Mouse (Mus musculus): ENCODE measurements around the gene Helz. TPM values are rescaled to one million over a fixed set of nuclear protein-coding genes. Genes with fewer than 3 reads are reported as not detected.
A peak's percentile ranks its signal among the peaks of the same experiment; 100 is the strongest.

The Helz gene
- polyA plus RNA-seq, 1 experiment, result 75.2 TPM

DNA sequence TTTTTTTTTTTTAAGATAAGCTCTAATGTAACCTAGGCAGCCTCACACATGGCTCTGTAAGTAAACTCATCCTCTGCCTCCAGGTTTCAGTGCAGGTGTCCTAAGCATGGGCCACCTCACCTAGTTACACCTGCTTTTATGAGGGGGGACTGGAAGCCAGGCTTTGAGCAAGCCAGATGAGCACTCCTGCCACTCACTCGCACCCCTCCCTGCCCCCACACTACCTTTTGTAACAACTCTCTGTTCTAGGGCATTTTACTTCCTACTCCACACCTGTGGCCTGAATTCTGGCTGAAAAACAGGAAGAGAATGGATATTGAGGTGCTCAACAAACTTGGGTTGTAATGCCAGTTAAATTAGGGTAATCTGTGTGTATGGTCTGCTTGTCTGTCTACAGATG, 22.8 kb upstream of the Helz start:
- Histone ChIP-seq H3K36me3 (ENCODE audit: control insufficient read depth, insufficient read depth, low read length, poor library complexity, severe bottlenecking) (no peaks in the 10 kb centered on the region), H3K27ac (ENCODE audit: insufficient read depth, low read length) (peak overlapping the region; percentile 77), H3K9me3 (replicated peaks; ENCODE audit: control insufficient read depth, insufficient read depth, low read length, poor library complexity, severe bottlenecking) (no peaks in the 10 kb centered on the region), H3K9ac (ENCODE audit: low read depth, poor library complexity, severe bottlenecking) (no peak overlapping the region), H3K4me3 (ENCODE audit: low read depth, low read length) (no peak overlapping the region), H3K27me3 (ENCODE audit: control insufficient read depth, insufficient read depth, low read length, poor library complexity, severe bottlenecking) (no peaks in the 10 kb centered on the region), H3K4me1 (ENCODE audit: control insufficient read depth, insufficient read depth, low read length) (peaks cover 8% of the 10 kb centered on the region)
- no peak for TF ChIP-seq EP300 (IDR thresholded peaks at IDR 0.05; ENCODE audit: insufficient read depth, low read depth, low read length)
- no peak for TF ChIP-seq CTCF (IDR thresholded peaks at IDR 0.05; ENCODE audit: low read depth, low read length)
- TF ChIP-seq POLR2A (IDR thresholded peaks at IDR 0.05; ENCODE audit: insufficient read depth, low read length), result no peak

DNA sequence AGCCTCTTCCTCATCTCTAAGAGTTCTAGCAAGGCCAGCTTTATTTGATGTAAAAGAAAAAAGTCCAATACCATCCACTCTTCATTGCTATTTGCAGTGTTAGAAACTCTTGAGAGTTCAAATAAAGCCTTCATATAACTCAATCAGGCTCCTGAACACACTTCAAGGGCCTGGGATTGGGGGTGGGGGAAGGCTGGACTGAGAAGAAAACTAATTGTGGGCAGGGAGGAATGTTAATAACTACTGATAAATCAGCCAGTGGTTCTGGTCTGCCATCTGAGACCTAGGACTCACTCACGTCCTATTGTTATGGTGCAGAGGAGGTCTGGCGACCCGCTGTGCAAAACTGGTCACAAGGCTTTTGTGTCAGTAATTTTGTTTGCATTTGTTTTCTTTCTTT, 20.1 kb upstream of the Helz start:
- Histone ChIP-seq H3K9me3 (replicated peaks; ENCODE audit: control insufficient read depth, insufficient read depth, low read length, poor library complexity, severe bottlenecking) (no peaks in the 10 kb centered on the region), H3K27me3 (ENCODE audit: control insufficient read depth, insufficient read depth, low read length, poor library complexity, severe bottlenecking) (no peaks in the 10 kb centered on the region), H3K27ac (ENCODE audit: insufficient read depth, low read length) (peak overlapping the region; percentile 65), H3K36me3 (ENCODE audit: control insufficient read depth, insufficient read depth, low read length, poor library complexity, severe bottlenecking) (no peaks in the 10 kb centered on the region), H3K4me1 (ENCODE audit: control insufficient read depth, insufficient read depth, low read length) (peaks cover 8% of the 10 kb centered on the region), H3K4me3 (ENCODE audit: low read depth, low read length) (no peak overlapping the region), H3K9ac (ENCODE audit: low read depth, poor library complexity, severe bottlenecking) (no peak overlapping the region)
- no peak for TF ChIP-seq EP300 (IDR thresholded peaks at IDR 0.05; ENCODE audit: insufficient read depth, low read depth, low read length)
- TF ChIP-seq CTCF (IDR thresholded peaks at IDR 0.05; ENCODE audit: low read depth, low read length), result no peak
- TF ChIP-seq POLR2A (IDR thresholded peaks at IDR 0.05; ENCODE audit: insufficient read depth, low read length), result no peak

- Histone ChIP-seq H3K27me3 (ENCODE audit: control insufficient read depth, insufficient read depth, low read length, poor library complexity, severe bottlenecking) (no peaks in the 10 kb centered on the region), H3K9me3 (replicated peaks; ENCODE audit: control insufficient read depth, insufficient read depth, low read length, poor library complexity, severe bottlenecking) (no peaks in the 10 kb centered on the region), H3K36me3 (ENCODE audit: control insufficient read depth, insufficient read depth, low read length, poor library complexity, severe bottlenecking) (no peaks in the 10 kb centered on the region), H3K9ac (ENCODE audit: low read depth, poor library complexity, severe bottlenecking) (no peak overlapping the region), H3K4me3 (ENCODE audit: low read depth, low read length) (no peak overlapping the region), H3K4me1 (ENCODE audit: control insufficient read depth, insufficient read depth, low read length) (peaks cover 7% of the 10 kb centered on the region), H3K27ac (ENCODE audit: insufficient read depth, low read length) (peak overlapping the region; percentile 65)
- TF ChIP-seq POLR2A (IDR thresholded peaks at IDR 0.05; ENCODE audit: insufficient read depth, low read length) (no peak), CTCF (IDR thresholded peaks at IDR 0.05; ENCODE audit: low read depth, low read length) (peak; percentile 12), EP300 (IDR thresholded peaks at IDR 0.05; ENCODE audit: insufficient read depth, low read depth, low read length) (0 out of 2 replicates have a peak, but pooled peaks have one; percentile 42)
These were observed 18.4 kb upstream of the Helz start for GRCm38 (mm10) chr11:107529320-107529719.

GRCm38 (mm10) chr11:107531445-107531844, 16.3 kb upstream of the Helz start:
- TF ChIP-seq POLR2A (IDR thresholded peaks at IDR 0.05; ENCODE audit: insufficient read depth, low read length) (no peak), EP300 (IDR thresholded peaks at IDR 0.05; ENCODE audit: insufficient read depth, low read depth, low read length) (peak; percentile 73; the same call in 1 of the 2 replicates), CTCF (IDR thresholded peaks at IDR 0.05; ENCODE audit: low read depth, low read length) (no peak)
- Histone ChIP-seq H3K9me3 (replicated peaks; ENCODE audit: control insufficient read depth, insufficient read depth, low read length, poor library complexity, severe bottlenecking) (no peaks in the 10 kb centered on the region), H3K27ac (ENCODE audit: insufficient read depth, low read length) (peak overlapping the region; percentile 98), H3K4me1 (ENCODE audit: control insufficient read depth, insufficient read depth, low read length) (peaks cover 5% of the 10 kb centered on the region), H3K9ac (ENCODE audit: low read depth, poor library complexity, severe bottlenecking) (peak overlapping the region; percentile 75; the same call in 1 of the 2 replicates), H3K36me3 (ENCODE audit: control insufficient read depth, insufficient read depth, low read length, poor library complexity, severe bottlenecking) (no peaks in the 10 kb centered on the region), H3K27me3 (ENCODE audit: control insufficient read depth, insufficient read depth, low read length, poor library complexity, severe bottlenecking) (no peaks in the 10 kb centered on the region), H3K4me3 (ENCODE audit: low read depth, low read length) (no peak overlapping the region)

GRCm38 (mm10) chr11:107532271-107532670, 15.5 kb upstream of the Helz start:
- Histone ChIP-seq H3K4me1 (ENCODE audit: control insufficient read depth, insufficient read depth, low read length) (peaks cover under 1% of the 10 kb centered on the region), H3K9me3 (replicated peaks; ENCODE audit: control insufficient read depth, insufficient read depth, low read length, poor library complexity, severe bottlenecking) (no peaks in the 10 kb centered on the region), H3K9ac (ENCODE audit: low read depth, poor library complexity, severe bottlenecking) (peak overlapping the region; percentile 75), H3K27me3 (ENCODE audit: control insufficient read depth, insufficient read depth, low read length, poor library complexity, severe bottlenecking) (no peaks in the 10 kb centered on the region), H3K36me3 (ENCODE audit: control insufficient read depth, insufficient read depth, low read length, poor library complexity, severe bottlenecking) (no peaks in the 10 kb centered on the region), H3K27ac (ENCODE audit: insufficient read depth, low read length) (peak overlapping the region; percentile 98), H3K4me3 (ENCODE audit: low read depth, low read length) (no peak overlapping the region)
- no peak for TF ChIP-seq POLR2A (IDR thresholded peaks at IDR 0.05; ENCODE audit: insufficient read depth, low read length)
- TF ChIP-seq EP300 (IDR thresholded peaks at IDR 0.05; ENCODE audit: insufficient read depth, low read depth, low read length), result 0 out of 2 replicates have a peak, but pooled peaks have one; percentile 20

- Histone ChIP-seq H3K4me1 (ENCODE audit: control insufficient read depth, insufficient read depth, low read length) (peaks cover 5% of the 10 kb centered on the region), H3K9me3 (replicated peaks; ENCODE audit: control insufficient read depth, insufficient read depth, low read length, poor library complexity, severe bottlenecking) (no peaks in the 10 kb centered on the region), H3K27me3 (ENCODE audit: control insufficient read depth, insufficient read depth, low read length, poor library complexity, severe bottlenecking) (no peaks in the 10 kb centered on the region), H3K27ac (ENCODE audit: insufficient read depth, low read length) (peak overlapping the region; percentile 90), H3K4me3 (ENCODE audit: low read depth, low read length) (no peak overlapping the region), H3K36me3 (ENCODE audit: control insufficient read depth, insufficient read depth, low read length, poor library complexity, severe bottlenecking) (no peaks in the 10 kb centered on the region), H3K9ac (ENCODE audit: low read depth, poor library complexity, severe bottlenecking) (peak overlapping the region; percentile 59)
- TF ChIP-seq EP300 (IDR thresholded peaks at IDR 0.05; ENCODE audit: insufficient read depth, low read depth, low read length) (no peak), POLR2A (IDR thresholded peaks at IDR 0.05; ENCODE audit: insufficient read depth, low read length) (no peak), CTCF (IDR thresholded peaks at IDR 0.05; ENCODE audit: low read depth, low read length) (no peak)
These were observed 8.7 kb upstream of the Helz start for GRCm38 (mm10) chr11:107538994-107539393.

Measured in ES-Bruce4 (cell line).